Mouse (Mus musculus) C2C12 (cell line): ENCODE results near the gene Atraid.

Experiments
- CEBPB ChIP-seq: IDR thresholded peaks from one replicate; pipeline ENCODE4 v1.6.1; 2011; ENCODE audit warnings: low read depth, mild to moderate bottlenecking, control low read depth, moderate library complexity
- CTCF ChIP-seq: IDR thresholded peaks from one replicate; pipeline ENCODE4 v1.5.1; 2011; ENCODE audit not compliant: control insufficient read depth, insufficient read depth, insufficient read length
- FOSL1 ChIP-seq: IDR thresholded peaks from one replicate; pipeline ENCODE4 v1.8.0; 2011; ENCODE audit warnings: mild to moderate bottlenecking, low read length; ENCODE audit not compliant: poor library complexity, insufficient read depth, severe bottlenecking
- MAX ChIP-seq: IDR thresholded peaks from one replicate; pipeline ENCODE4 v1.6.1; 2011; ENCODE audit warnings: mild to moderate bottlenecking, control low read depth
- MYOD1 ChIP-seq: IDR thresholded peaks from one replicate; pipeline ENCODE4 v1.6.1; 2011; ENCODE audit warnings: low read depth; ENCODE audit not compliant: control insufficient read depth, insufficient read length
- MYOG ChIP-seq: IDR thresholded peaks from one replicate; pipeline ENCODE4 v1.6.1; 2011; ENCODE audit not compliant: control insufficient read depth, insufficient read length; ENCODE audit errors: extremely low read depth
- USF1 ChIP-seq: IDR thresholded peaks from one replicate; pipeline ENCODE4 v1.6.1; 2011; ENCODE audit warnings: low read depth, mild to moderate bottlenecking, control low read depth, moderate library complexity

GRCm38 (mm10) chr5:31034669-31035068 lies 13.4 kb upstream of the Atraid start:
- TF ChIP-seq USF1 (no peak), CTCF (no peak), MAX (no peak), MYOG (no peak), MYOD1 (no peak), FOSL1 (no peak), CEBPB (no peak)
